Mouse (Mus musculus): ENCODE results near the gene Zfp839.
A peak's percentile ranks its signal among the peaks of the same experiment; 100 is the strongest.
"Not testable (repeated sequence)": the region's sequence is repeated elsewhere in the genome, so short reads cannot be mapped to it uniquely, and the experiment has no call there.

Zfp839 gene

DNA sequence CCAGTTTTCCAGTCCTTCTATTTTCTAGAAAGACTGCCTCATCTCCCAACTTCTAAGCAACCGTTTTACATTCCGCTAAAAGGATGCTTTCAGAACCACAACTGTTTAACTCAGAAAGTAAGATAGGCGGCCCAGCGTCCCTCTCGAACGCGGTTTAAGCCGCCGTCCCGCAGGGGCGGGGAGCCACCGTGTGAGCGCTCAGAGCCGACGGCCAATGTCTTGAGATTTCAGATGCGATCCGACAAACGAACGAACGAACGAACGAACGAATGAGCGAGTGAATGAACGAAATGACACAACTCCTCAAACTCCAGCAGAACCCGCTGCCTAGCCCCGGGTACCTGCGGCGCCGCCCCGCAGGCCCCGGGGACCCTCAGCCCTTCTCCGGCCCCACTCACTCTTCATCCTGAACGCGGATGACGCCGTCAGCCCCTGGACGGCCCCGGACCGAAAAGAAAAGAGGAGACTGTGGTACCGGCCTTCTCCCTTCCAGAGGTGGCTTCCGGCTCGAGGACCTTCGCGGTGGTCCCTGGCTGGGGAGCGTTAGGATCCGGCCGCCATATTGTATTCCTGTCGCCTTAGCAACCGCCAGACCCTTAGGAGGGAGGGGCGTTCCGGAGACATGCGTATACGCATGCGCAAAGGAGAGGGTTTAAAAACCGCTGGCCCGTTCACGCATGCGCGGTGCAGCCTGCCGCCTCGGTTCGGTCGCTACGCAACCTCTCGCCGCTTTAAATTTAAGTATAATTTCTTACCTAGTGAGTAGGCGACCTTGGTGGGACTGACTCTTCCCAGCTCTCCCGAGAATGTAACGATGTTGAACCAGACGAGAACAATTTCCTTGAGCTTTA is 9.5 kb upstream of the Zfp839 start, which contains the start of gene Mok:
TSS of gene Mok (minus strand) at position 592 of the 851 bp plus-strand sequence.
- peak; percentile 97 for DNase-seq (ENCODE audit: low spot score)

DNA sequence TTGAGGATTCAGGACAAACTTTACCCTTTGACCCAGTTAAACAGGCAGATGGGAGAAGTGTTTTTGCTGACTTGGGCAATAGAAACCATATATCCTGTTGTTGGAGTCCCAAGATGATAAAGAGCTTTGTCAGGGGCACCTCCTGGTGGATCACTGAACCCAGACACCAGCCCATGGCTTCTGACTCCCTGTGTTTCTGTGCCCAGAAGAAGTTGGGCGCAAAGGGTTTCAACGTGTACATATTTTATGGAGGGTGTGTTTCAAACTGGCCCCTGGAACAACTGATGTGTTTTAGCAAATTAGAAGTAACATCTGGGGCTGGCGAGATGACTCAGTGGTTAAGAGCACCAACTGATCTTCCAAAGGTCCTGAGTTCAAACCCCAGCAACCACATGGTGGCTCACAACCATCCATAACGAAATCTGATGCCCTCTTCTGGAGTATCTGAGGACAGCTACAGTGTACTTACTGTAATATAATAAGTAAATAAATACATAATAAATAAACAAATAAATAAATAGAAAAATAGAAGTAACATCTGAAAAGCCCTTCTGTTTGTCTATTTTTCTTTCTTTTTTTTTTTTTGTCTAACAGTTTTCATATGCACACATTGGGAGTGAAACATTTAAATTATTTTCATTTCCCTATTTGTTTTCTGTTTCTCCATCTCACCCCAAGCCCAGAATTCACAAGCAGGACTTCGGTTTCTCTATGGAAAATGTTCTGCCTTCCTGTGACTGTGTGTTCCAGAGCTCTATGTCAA is 8.1 kb upstream of the Zfp839 start:
- no peak for DNase-seq (ENCODE audit: low spot score)

DNA sequence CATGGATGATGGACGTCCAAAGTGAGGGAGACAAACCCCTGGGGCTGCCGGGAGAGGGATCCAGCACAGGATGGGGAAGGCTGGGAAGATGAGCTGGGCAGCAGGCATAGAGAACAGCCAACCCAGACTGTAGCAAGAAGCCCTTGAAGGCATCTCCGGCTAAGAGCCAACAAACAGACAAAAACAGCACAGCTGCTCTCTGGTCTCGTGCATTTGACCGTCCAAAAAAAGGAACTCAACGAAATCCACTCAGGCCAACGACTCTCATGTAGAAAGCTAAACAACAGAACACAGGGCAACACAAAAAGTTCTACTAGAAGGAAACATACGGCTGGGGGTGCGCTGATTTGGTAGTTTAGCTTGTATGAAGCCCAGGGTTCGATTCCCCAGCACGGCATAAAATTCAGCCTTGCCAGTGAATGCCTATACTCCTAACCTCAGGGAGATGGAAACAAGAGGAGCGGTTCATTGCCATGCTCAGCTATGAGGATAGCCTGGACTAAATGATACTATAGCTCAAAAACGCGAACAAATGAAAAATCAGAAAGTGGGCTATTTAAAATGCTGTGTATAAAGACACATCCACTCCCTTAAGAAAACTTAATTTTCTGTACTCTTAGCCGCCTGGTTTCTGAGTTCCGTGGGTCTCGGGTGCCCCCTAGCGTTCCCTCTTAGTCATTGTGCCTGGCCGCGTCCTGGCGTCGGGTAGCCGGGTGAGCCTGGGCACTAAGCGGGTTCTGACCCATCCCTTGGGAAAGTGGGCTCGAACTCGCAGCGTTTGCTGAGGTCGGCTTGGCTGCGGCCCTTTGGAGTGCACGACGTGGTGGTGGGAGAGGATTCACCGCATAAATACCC is 6.6 kb upstream of the Zfp839 start:
- peak; percentile 91 for DNase-seq (ENCODE audit: low spot score)

DNA sequence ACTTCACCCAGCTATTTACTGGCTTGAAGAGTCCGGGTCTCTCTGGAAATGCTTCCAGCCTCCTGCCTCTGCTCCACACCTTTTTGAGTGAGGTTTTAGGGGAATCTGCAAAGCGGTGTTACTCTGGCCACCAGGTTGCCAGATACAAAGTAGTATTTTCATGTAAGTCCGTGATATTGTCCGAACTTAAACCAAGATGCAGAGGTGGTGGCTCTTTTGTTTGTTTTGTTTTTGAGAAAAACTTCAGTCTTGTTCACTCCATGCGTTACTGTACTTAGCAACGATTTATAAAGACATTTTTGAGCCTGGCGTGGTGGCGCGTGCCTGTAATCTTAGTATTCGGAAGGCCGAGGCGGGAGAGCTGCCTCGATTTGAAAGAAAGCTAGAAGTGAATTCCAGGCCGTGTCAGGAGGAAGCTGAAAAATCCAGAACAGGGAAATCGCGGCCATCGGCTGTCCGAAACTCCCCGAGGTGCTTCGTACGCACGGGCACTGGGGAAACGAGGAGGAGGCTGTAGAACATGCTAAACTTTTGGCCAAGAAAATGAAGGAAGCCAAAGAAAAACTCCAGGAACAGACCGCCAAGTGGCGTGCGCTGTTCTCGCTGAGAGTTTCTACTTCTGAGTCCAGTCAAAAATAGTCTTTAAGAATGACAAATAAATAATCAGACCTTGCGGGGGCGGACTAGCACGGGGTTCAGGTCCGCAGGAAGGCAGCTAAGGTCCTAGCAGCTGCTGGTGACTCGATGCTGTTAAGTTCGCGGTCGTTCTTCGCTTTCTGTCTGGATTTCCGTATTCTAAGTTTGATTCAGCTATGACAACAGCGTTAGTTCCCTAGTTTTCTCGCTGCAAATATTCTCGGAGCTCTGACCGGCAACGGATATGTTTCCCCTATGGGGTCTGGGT is 5.6 kb upstream of the Zfp839 start:
- peak; percentile 69 for DNase-seq (ENCODE audit: low spot score)

DNA sequence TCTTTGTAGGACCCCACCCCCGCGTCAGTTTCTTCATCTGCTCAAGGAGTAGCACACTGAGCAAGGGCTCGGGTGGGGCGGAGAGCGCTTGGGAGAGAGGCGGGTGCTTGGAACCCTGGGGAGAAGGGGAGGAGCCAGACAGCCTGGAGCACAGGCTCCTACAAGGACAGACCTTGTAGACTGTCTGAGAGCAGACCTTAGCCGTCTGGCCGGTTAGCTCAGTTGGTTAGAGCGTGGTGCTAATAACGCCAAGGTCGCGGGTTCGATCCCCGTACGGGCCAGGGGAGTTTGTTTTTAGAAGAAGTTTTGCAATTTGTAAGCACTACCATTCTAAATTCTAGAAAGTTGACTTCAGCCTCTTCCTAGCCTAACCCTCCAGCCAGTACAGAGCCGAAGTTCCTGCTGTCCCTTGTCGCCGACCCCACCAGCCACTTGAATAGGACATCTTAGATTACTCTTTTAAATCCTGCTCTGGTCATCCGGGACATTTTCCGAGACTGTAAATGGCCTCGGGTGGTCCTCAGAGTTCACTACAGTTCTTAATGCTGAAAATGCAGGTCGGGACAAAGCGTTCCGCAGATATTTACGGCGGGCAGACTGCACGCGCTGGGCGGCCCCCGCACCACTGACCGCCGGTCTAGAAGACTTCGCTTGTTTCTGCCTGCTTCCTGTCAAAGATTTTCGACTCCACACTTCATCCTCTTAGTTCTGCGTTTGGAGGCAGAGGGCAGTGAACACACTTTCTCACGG is 4.7 kb upstream of the Zfp839 start:
- peak; percentile 92 for DNase-seq (ENCODE audit: low spot score)

DNA sequence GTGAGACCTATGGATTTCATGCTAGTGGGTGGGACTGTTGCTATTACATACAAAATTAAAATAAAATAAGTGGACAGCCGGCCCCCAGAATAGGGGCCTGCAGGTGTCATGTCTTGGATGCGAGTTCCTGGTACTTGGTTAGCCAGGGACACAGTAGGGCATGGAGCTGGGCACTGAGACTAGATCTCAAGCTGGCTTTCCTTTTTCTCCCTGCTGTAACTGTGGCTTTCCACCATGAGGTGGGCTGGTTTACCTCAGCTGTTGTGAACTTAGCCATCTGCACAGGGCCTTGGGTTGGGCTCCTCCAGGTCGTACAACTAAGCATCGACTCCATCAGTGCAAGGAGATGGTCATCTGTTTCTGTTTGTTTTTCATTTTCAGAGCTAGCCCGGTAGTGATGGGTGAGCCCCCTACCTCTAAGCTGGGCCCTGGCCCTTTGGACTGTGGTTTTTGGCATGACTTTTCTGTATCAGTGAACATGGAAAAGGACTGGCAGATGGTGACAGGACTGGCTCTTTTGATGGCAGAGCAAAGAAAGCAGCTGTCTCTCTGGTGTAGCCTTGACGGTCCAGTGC is 3.8 kb upstream of the Zfp839 start:
- no peak for DNase-seq (ENCODE audit: low spot score)

DNA sequence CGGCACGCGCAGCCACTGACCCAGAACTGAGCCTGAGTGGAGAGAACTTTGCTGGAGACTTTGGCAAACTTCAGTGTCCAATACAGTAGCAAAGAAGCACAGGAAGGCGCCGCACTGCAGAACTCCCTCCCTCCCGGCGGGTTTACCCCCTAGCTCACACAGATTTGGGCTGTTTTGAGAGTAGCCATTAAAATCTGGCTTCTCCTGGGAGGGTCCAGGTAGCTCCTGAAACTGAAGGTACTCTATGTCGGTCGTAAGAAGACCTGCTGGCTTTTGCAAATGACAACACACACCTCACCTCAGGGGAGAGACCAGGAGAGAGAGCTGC is 840 bp downstream of the Zfp839 start:
- no peak for DNase-seq (ENCODE audit: low spot score)

DNA sequence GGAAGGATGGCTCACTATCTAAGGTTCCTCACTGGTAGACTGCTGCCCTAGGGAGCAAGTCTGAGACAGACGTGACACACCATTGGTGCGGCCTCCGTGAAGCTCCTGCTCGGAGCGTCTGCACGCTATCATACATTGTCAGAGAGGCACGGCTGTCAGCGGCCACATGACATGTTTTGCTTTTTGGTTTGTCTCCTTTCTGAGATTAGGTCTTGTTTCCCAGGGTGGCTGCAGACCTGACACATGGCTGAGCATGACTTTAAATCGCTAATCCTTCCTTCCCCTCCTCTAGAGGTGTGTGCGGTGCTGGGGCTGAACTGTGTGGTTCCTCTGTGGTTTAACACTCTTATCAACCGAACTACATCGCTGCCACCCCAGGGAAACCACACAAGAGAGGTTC is 1.4 kb downstream of the Zfp839 start:
- DNase-seq (ENCODE audit: low spot score): no peak

DNA sequence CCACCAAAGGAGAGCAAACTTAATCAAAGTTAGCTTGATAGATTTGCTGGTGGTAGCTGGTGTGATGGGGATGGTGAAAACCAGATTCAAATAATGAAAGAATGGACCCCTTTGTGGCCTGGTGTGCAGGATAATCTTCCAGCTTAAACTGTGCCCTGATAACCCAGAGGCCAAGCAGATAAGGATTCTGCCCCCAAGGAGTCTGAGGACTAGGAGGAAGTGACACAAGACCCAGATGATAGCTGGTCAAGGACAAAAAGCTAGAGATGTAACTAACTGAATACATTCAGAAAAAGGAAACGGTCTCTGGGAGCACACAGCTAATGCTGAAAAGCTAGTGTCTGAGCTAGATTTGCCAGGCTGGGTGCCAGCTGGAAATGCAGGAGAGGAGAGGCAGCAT is 1.9 kb downstream of the Zfp839 start:
- no peak for DNase-seq (ENCODE audit: low spot score)

DNA sequence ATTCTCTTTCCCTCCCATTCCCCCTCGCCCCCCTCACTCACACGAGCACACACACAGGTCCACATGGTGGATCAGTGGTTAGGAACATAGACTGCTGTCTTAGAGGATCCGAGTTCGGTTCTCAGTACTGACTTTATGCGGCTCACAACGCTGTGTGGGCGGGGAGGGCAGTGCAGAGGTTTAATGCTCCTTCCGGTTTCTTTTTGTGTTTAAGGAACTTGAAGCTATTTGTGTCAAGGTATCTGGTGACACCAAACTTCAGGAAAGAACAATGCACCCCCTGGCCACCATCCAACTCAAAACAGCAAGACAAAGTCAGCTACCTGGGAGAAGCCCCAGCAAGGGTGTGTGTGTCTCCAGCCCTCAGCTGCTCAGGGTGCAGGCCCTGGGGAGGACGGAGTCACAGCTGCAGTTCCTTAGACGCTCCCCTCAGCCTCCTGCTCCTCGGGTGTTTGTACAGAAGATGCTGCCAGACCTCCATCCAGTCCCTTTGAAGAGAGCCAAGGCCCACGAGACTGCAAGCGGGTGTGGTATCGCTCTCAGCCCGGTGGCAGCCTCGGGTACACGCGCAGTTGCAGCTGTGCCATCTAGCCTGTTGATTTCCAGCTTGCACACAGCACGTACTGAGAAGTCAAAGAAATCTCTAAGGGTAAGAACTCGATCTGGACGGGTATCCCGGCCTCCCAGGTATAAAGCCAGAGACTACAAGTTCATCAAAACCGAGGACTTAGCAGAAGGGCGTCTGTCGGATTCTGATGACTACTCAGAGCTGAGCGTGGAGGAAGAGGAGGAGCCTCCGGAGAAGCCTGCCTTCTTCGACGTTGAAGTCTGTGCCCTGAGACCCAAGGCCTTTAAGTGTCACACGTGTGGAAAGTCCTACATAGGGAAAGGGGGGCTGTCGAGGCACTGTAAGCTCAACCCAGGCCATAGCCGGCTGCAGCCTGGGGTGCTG is 5.0 kb downstream of the Zfp839 start:
- no peak for DNase-seq (ENCODE audit: low spot score)

DNA sequence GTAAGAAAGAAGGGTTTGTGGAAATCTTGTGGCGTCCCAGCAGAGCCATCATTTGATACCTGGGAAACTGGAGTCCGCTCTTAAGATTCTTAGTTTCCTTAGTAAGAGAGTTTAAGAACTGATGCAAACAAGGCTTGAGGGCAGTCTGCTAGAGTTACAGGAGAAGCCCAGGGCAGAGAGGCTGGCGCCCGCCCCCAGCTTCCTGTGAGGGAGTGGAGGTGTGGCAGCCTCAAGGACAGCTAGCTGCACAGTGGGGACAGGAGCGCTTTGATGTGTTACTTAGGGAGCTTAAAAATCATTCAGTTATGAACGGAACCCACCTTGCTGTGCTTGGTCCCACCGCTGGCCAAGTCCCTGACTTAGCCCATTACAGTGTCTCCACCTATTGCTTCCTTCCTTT is 7.1 kb downstream of the Zfp839 start:
- DNase-seq (ENCODE audit: low spot score): no peak

DNA sequence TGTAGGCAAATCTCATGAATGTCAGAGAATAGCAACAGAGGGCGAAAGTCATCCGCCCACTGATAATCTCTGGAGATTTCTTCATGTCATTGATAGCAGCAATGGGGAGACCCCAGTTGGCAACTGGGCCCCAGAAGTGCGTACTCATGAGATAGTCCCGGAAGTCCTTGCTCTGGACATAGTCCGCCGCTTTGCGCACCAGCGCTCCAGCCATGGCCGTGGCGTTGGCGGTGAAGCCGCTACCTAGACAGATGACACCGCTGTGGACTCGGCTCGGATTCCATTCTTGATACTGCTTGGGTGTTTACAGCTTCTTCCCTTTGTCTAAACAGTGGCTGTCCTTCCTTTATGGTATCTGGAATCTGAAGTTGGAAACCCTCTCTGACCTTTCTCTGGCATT is 8.6 kb downstream of the Zfp839 start:
- DNase-seq (ENCODE audit: low spot score): not testable (repeated sequence)

DNA sequence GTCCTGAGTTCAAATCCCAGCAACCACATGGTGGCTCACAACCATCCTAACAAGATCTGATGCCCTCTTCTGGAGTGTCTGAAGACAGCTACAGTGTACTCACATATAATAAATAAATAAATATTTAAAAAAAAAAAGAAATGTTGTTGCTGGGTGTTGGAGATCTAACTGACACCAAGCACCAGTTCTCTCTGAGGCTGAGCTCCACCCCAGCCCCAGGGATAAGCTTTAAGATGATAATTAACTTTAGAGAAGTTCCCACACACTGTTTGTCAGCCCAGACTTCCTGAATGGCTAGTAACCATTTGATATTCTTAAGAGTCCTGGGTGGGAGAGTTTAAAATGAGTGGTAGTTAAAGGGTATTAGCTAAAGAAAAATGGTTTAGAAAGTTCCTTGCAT is 10.2 kb downstream of the Zfp839 start:
- DNase-seq (ENCODE audit: low spot score): no peak

DNA sequence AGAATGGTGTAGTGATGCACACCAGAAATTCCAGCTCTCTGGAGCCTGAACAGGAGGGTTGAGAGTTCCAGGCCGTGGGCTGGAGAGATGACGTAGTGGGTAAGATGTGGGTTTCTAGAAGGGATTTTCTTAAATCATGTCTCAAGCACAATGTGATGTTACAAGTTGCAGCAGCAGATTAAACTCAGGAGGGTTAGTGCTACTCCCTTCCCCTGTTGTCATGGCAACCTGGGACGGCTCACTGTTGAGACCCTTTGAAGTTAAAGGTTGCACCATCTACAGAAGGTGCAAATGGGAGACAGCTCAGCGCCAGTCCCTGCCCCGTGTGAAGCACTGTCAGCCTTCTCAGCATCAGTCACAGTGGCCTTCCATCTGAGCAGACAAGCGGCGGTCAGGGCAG is 11.2 kb downstream of the Zfp839 start:
- no peak for DNase-seq (ENCODE audit: low spot score)

DNA sequence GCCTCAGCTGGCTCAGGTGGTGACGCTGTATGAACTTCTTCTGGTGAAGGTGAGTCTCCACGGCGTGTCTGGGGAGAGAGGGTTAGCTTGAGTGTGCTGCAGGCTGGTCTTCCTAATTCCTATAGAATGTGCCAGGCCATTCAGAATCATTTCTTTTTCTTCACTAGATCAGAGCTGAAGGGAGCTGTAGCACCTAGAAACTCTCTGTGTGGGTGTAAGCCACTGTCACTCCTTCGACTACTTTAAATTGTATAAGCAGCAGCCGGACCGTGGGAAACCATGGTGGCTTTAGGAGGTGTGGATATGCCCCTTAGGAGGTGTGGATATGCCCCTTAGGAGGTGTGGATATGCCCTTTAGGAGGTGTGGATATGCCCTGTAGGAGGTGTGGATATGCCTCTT is 14.0 kb downstream of the Zfp839 start:
- no peak for DNase-seq (ENCODE audit: low spot score)

DNA sequence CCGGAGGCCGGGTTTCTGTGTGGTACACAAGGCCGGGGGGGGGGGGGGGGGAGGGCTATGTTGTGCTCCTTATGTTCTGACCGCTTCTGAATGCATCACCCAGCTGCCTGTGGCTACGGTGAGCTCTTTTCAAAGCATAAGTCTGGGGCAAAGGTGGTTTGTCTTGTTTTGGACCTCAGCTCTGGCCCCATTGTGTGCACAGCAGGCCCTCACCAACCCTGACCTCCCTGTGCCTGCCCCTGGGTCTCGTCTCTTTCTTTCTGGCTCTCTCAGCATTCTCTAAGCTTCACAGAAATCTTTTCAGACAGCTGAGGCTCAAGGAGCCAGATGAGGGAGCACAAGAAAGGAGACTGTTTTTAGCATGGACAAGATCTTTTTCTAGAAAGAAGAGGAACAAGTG is 15.5 kb downstream of the Zfp839 start:
- no peak for DNase-seq (ENCODE audit: low spot score)

DNA sequence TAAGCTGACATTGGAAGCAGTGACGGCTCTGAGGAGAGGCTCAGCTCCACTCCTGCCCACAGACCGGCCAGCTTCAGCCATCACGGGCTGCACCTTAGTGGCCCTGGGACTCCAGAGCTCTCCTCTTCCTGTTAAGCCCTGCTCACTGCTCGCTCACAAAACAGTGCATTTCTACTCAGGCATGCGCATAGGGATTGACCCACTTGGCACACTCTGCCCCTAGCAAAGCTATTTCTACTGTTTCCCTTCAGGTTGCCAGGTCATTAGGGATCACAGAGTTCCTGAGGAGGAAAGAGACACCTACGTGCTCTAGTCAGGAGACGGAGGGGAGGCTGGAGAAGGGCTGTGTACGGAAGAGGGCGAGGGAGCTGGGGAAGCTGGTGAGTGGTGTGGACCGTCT is 15.9 kb downstream of the Zfp839 start:
- DNase-seq (ENCODE audit: low spot score): no peak

DNA sequence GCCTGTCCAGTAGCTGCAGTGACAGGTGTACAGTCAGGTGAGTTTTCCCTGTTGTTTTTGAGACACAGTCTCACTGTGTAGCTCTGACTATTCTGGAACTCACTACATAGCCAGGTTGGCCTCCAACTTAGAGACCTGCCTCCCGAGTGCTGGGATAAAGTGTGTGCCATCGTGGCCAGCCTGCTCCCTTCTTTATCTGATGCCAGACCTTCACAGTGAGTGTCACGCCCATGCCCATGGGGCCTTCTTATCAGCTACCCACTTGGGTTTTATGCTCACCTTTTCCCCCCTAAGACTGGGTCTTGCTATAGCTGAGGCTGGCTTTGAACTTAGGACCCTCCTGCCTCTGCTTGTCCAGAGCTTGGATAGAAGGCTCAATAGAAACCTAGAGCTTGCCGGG is 20.1 kb downstream of the Zfp839 start:
- DNase-seq (ENCODE audit: low spot score): no peak

DNA sequence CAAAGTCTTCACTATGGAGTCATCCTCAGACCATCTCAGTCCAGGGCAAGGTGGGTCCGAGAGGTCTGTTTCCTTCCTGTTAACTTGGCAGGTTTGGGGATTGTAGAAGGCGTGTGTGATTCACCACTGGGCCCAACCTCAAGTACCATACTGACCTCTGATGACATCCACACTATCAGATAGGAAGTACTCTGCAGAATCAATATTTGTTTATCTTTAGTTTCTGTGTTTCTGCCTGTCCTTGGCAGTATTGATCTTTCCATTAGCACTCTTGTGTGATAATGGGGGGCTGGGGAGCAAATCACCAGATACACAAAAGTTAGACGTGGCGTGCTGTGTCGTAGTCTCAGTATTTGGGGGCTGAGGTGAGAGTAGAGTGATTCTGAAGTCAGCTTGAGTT is 21.2 kb downstream of the Zfp839 start:
- no peak for DNase-seq (ENCODE audit: low spot score)

Measured in testis, postnatal 10 days (tissue).